Mouse (Mus musculus): ENCODE data around the gene Htra3. TPM values are rescaled to one million over a fixed set of nuclear protein-coding genes. Genes with fewer than 3 reads are reported as not detected.

Gene Htra3
- polyA plus RNA-seq, 1 experiment from 2014 or later: 46.4 TPM

- H3K4me3 ChIP-seq (ENCODE audit: low read depth, low read length): no peak overlapping the region
- H3K9me3 ChIP-seq (ENCODE audit: control insufficient read depth, low read length): no peaks in the 10 kb centered on the region
- 63% methylated on average over 4 of the region's 4 CpGs for WGBS
- H3K4me2 ChIP-seq (ENCODE audit: low read depth, low read length): no peak overlapping the region
- ATAC-seq (ENCODE audit: low read depth) (no peak), DNase-seq (ENCODE audit: low spot score) (no peak)
- no peaks in the 10 kb centered on the region for H3K4me1 ChIP-seq (ENCODE audit: control insufficient read depth, insufficient read depth, low read length)
- no peak overlapping the region for H3K9ac ChIP-seq (ENCODE audit: low read depth, low read length)
- H3K27ac ChIP-seq (replicated peaks; ENCODE audit: low read depth, low read length): no peak overlapping the region
- no peaks in the 10 kb centered on the region for H3K27me3 ChIP-seq (replicated peaks; ENCODE audit: control insufficient read depth, insufficient read depth, low read length)
- H3K36me3 ChIP-seq (ENCODE audit: control insufficient read depth, insufficient read depth, low read length): no peaks in the 10 kb centered on the region
Measured at GRCm38 (mm10) chr5:35644082-35644481, 35.5 kb downstream of the Htra3 start.

GRCm38 (mm10) chr5:35643401-35644048, 36.1 kb downstream of the Htra3 start:
- H3K9ac ChIP-seq (ENCODE audit: low read depth, low read length): no peak overlapping the region

GRCm38 (mm10) chr5:35641961-35642584, 37.5 kb downstream of the Htra3 start:
- Histone ChIP-seq H3K4me2 (ENCODE audit: low read depth, low read length) (no peak overlapping the region), H3K9ac (ENCODE audit: low read depth, low read length) (no peak overlapping the region), H3K36me3 (ENCODE audit: control insufficient read depth, insufficient read depth, low read length) (no peaks in the 10 kb centered on the region), H3K4me1 (ENCODE audit: control insufficient read depth, insufficient read depth, low read length) (no peaks in the 10 kb centered on the region), H3K4me3 (ENCODE audit: low read depth, low read length) (no peak overlapping the region), H3K27ac (replicated peaks; ENCODE audit: low read depth, low read length) (no peak overlapping the region), H3K27me3 (replicated peaks; ENCODE audit: control insufficient read depth, insufficient read depth, low read length) (no peaks in the 10 kb centered on the region), H3K9me3 (ENCODE audit: control insufficient read depth, low read length) (no peaks in the 10 kb centered on the region)
- WGBS: 44% methylated on average over 10 of the region's 10 CpGs
- DNase-seq (ENCODE audit: low spot score) (peak; percentile 52), ATAC-seq (ENCODE audit: low read depth) (peak; percentile 67; the same call in 1 of the 2 replicates)

More at GRCm38 (mm10) chr5:35643401-35644048, 36.1 kb downstream of the Htra3 start:
- 76% methylated on average over 9 of the region's 9 CpGs for WGBS
- Histone ChIP-seq H3K4me2 (ENCODE audit: low read depth, low read length) (no peak overlapping the region), H3K9me3 (ENCODE audit: control insufficient read depth, low read length) (no peaks in the 10 kb centered on the region), H3K4me1 (ENCODE audit: control insufficient read depth, insufficient read depth, low read length) (no peaks in the 10 kb centered on the region), H3K27me3 (replicated peaks; ENCODE audit: control insufficient read depth, insufficient read depth, low read length) (no peaks in the 10 kb centered on the region), H3K27ac (replicated peaks; ENCODE audit: low read depth, low read length) (no peak overlapping the region), H3K4me3 (ENCODE audit: low read depth, low read length) (no peak overlapping the region), H3K36me3 (ENCODE audit: control insufficient read depth, insufficient read depth, low read length) (no peaks in the 10 kb centered on the region)
- ATAC-seq (ENCODE audit: low read depth) (no peak), DNase-seq (ENCODE audit: low spot score) (peak; percentile 45)

- H3K4me3 ChIP-seq (ENCODE audit: low read depth, low read length): no peak overlapping the region
- H3K27ac ChIP-seq (replicated peaks; ENCODE audit: low read depth, low read length): no peak overlapping the region
- ATAC-seq (ENCODE audit: low read depth) (no peak), DNase-seq (ENCODE audit: low spot score) (no peak)
- 83% methylated on average over 2 of the region's 2 CpGs for WGBS
- no peak overlapping the region for H3K9ac ChIP-seq (ENCODE audit: low read depth, low read length)
- H3K36me3 ChIP-seq (ENCODE audit: control insufficient read depth, insufficient read depth, low read length): no peaks in the 10 kb centered on the region
- H3K4me1 ChIP-seq (ENCODE audit: control insufficient read depth, insufficient read depth, low read length): no peaks in the 10 kb centered on the region
- no peaks in the 10 kb centered on the region for H3K27me3 ChIP-seq (replicated peaks; ENCODE audit: control insufficient read depth, insufficient read depth, low read length)
- H3K4me2 ChIP-seq (ENCODE audit: low read depth, low read length): no peak overlapping the region
- H3K9me3 ChIP-seq (ENCODE audit: control insufficient read depth, low read length): no peaks in the 10 kb centered on the region
Measured at GRCm38 (mm10) chr5:35636016-35636415, 43.6 kb downstream of the Htra3 start.

GRCm38 (mm10) chr5:35632841-35633240, 46.7 kb downstream of the Htra3 start:
- Histone ChIP-seq H3K36me3 (ENCODE audit: control insufficient read depth, insufficient read depth, low read length) (no peaks in the 10 kb centered on the region), H3K4me3 (ENCODE audit: low read depth, low read length) (no peak overlapping the region), H3K27ac (replicated peaks; ENCODE audit: low read depth, low read length) (no peak overlapping the region), H3K27me3 (replicated peaks; ENCODE audit: control insufficient read depth, insufficient read depth, low read length) (no peaks in the 10 kb centered on the region), H3K9me3 (ENCODE audit: control insufficient read depth, low read length) (no peaks in the 10 kb centered on the region), H3K4me2 (ENCODE audit: low read depth, low read length) (no peak overlapping the region), H3K9ac (ENCODE audit: low read depth, low read length) (no peak overlapping the region), H3K4me1 (ENCODE audit: control insufficient read depth, insufficient read depth, low read length) (0 out of 2 replicates have a peak, but pooled peaks cover 3% of the 10 kb centered on the region)
- WGBS: 59% methylated on average over 6 of the region's 6 CpGs
- ATAC-seq (ENCODE audit: low read depth) (no peak), DNase-seq (ENCODE audit: low spot score) (no peak)

DNA sequence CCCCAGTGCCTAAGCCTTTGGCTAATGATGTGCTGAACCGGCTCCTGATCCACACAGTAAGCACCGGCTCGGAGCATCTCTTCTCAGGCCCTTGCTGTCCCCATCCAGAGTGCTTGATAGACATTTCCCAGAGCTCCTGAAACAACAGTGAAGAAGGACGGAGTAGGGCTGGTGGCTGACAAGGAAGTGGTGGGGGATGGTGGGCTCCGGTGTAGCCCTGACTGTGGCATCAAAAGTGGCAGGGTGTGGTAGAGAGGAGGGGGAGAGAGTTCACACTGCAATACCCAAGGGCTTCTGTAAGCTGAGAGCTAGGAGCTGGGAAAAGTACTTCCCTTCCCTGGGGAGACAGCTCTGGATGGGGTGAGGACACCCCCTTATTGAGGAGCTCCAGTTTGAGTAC, 47.8 kb downstream of the Htra3 start:
- Histone ChIP-seq H3K4me2 (ENCODE audit: low read depth, low read length) (no peak overlapping the region), H3K27ac (replicated peaks; ENCODE audit: low read depth, low read length) (no peak overlapping the region), H3K9ac (ENCODE audit: low read depth, low read length) (no peak overlapping the region), H3K27me3 (replicated peaks; ENCODE audit: control insufficient read depth, insufficient read depth, low read length) (no peaks in the 10 kb centered on the region), H3K4me1 (ENCODE audit: control insufficient read depth, insufficient read depth, low read length) (0 out of 2 replicates have a peak, but pooled peaks cover 3% of the 10 kb centered on the region), H3K9me3 (ENCODE audit: control insufficient read depth, low read length) (no peaks in the 10 kb centered on the region), H3K36me3 (ENCODE audit: control insufficient read depth, insufficient read depth, low read length) (no peaks in the 10 kb centered on the region), H3K4me3 (ENCODE audit: low read depth, low read length) (no peak overlapping the region)
- ATAC-seq (ENCODE audit: low read depth): no peak
- WGBS: 69% methylated on average over 5 of the region's 5 CpGs
- no peak for DNase-seq (ENCODE audit: low spot score)

- H3K36me3 ChIP-seq (ENCODE audit: control insufficient read depth, insufficient read depth, low read length): no peaks in the 10 kb centered on the region
- no peak overlapping the region for H3K9ac ChIP-seq (ENCODE audit: low read depth, low read length)
- no peak overlapping the region for H3K27ac ChIP-seq (replicated peaks; ENCODE audit: low read depth, low read length)
- DNase-seq (ENCODE audit: low spot score) (no peak), ATAC-seq (ENCODE audit: low read depth) (no peak)
- H3K9me3 ChIP-seq (ENCODE audit: control insufficient read depth, low read length): no peaks in the 10 kb centered on the region
- no peak overlapping the region for H3K4me2 ChIP-seq (ENCODE audit: low read depth, low read length)
- 84% methylated on average over 3 of the region's 3 CpGs for WGBS
- 0 out of 2 replicates have a peak, but pooled peaks cover 3% of the 10 kb centered on the region for H3K4me1 ChIP-seq (ENCODE audit: control insufficient read depth, insufficient read depth, low read length)
- no peaks in the 10 kb centered on the region for H3K27me3 ChIP-seq (replicated peaks; ENCODE audit: control insufficient read depth, insufficient read depth, low read length)
- H3K4me3 ChIP-seq (ENCODE audit: low read depth, low read length): no peak overlapping the region
Measured at GRCm38 (mm10) chr5:35631224-35631623, 48.4 kb downstream of the Htra3 start.

DNA sequence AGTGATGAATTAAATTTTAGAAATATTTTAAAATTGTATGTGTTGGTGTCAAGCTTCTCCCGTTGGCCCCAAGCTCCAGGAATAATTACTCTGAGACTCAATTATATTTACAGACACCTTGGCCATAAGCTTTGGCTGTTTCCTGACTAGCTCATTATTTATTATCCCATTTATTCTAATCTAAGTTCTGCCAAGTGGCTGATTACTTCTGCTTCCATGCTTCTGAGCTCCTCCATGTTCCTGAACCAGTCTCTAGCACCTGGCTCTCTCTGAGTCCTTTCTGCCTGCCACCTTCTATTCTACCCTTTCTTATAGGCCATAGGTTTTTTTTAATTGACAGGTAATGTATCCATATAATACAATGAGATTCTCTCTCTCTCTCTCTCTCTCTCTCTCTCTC, 48.9 kb downstream of the Htra3 start:
- Histone ChIP-seq H3K27me3 (replicated peaks; ENCODE audit: control insufficient read depth, insufficient read depth, low read length) (no peaks in the 10 kb centered on the region), H3K27ac (replicated peaks; ENCODE audit: low read depth, low read length) (no peak overlapping the region), H3K9me3 (ENCODE audit: control insufficient read depth, low read length) (no peaks in the 10 kb centered on the region), H3K9ac (ENCODE audit: low read depth, low read length) (no peak overlapping the region), H3K4me2 (ENCODE audit: low read depth, low read length) (no peak overlapping the region), H3K36me3 (ENCODE audit: control insufficient read depth, insufficient read depth, low read length) (no peaks in the 10 kb centered on the region), H3K4me1 (ENCODE audit: control insufficient read depth, insufficient read depth, low read length) (0 out of 2 replicates have a peak, but pooled peaks cover 3% of the 10 kb centered on the region), H3K4me3 (ENCODE audit: low read depth, low read length) (no peak overlapping the region)
- ATAC-seq (ENCODE audit: low read depth): no peak
- DNase-seq (ENCODE audit: low spot score): no peak
- 85% methylated on average over 1 of the region's 1 CpGs for WGBS

DNA sequence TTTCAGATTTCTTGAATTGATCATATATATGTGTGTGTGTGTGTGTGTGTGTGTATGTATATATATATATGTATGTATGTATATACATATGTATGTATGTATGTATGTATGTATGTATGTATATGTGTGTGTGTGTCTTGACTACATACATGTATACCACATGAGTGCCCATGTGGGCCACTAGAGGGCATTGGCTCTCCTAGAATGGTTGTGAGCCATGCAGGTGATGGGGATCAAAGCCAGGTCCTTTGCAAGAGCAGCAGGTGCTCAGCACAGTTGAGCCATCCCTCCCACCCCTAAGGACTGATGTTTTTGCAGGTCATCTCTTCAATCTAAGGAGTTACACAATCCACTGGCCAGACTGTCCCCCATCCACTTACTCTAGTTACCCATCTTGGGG, 50.2 kb downstream of the Htra3 start:
- Histone ChIP-seq H3K4me1 (ENCODE audit: control insufficient read depth, insufficient read depth, low read length) (peaks cover 10% of the 10 kb centered on the region; the same call in 1 of the 2 replicates), H3K4me2 (ENCODE audit: low read depth, low read length) (no peak overlapping the region), H3K4me3 (ENCODE audit: low read depth, low read length) (no peak overlapping the region), H3K27ac (replicated peaks; ENCODE audit: low read depth, low read length) (no peak overlapping the region), H3K27me3 (replicated peaks; ENCODE audit: control insufficient read depth, insufficient read depth, low read length) (no peaks in the 10 kb centered on the region), H3K36me3 (ENCODE audit: control insufficient read depth, insufficient read depth, low read length) (no peaks in the 10 kb centered on the region), H3K9ac (ENCODE audit: low read depth, low read length) (no peak overlapping the region), H3K9me3 (ENCODE audit: control insufficient read depth, low read length) (no peaks in the 10 kb centered on the region)
- DNase-seq (ENCODE audit: low spot score) (no peak), ATAC-seq (ENCODE audit: low read depth) (no peak)

All from embryonic facial prominence, embryonic 14.5 days (tissue).